Mouse (Mus musculus): ENCODE measurements around the gene Fads1. TPM values are rescaled to one million over a fixed set of nuclear protein-coding genes. Genes with fewer than 3 reads are reported as not detected.
"Not testable (repeated sequence)": the region's sequence is repeated elsewhere in the genome, so short reads cannot be mapped to it uniquely, and the experiment has no call there.

Fads1 gene
- polyA plus RNA-seq, 1 experiment, result 56.8 TPM

- no peaks in the 10 kb centered on the region for H3K27me3 ChIP-seq (ENCODE audit: control insufficient read depth, insufficient read depth, low read length, poor library complexity, severe bottlenecking)
- TF ChIP-seq POLR2A (IDR thresholded peaks at IDR 0.05; ENCODE audit: insufficient read depth, low read length), result no peak
- no peak for TF ChIP-seq EP300 (IDR thresholded peaks at IDR 0.05; ENCODE audit: insufficient read depth, low read depth, low read length)
- no peak for TF ChIP-seq CTCF (IDR thresholded peaks at IDR 0.05; ENCODE audit: low read depth, low read length)
- H3K27ac ChIP-seq (ENCODE audit: insufficient read depth, low read length), result no peak overlapping the region
- no peak overlapping the region for H3K4me3 ChIP-seq (ENCODE audit: low read depth, low read length)
- H3K9me3 ChIP-seq (replicated peaks; ENCODE audit: control insufficient read depth, insufficient read depth, low read length, poor library complexity, severe bottlenecking), result no peaks in the 10 kb centered on the region
- H3K9ac ChIP-seq (ENCODE audit: low read depth, poor library complexity, severe bottlenecking), result no peak overlapping the region
- peaks cover 2% of the 10 kb centered on the region for H3K4me1 ChIP-seq (ENCODE audit: control insufficient read depth, insufficient read depth, low read length)
- H3K36me3 ChIP-seq (ENCODE audit: control insufficient read depth, insufficient read depth, low read length, poor library complexity, severe bottlenecking), result no peaks in the 10 kb centered on the region
These were observed 34.1 kb upstream of the Fads1 start for GRCm38 (mm10) chr19:10148555-10148954.

GRCm38 (mm10) chr19:10149189-10149588 is 33.5 kb upstream of the Fads1 start:
- TF ChIP-seq POLR2A (IDR thresholded peaks at IDR 0.05; ENCODE audit: insufficient read depth, low read length), result no peak
- no peak for TF ChIP-seq EP300 (IDR thresholded peaks at IDR 0.05; ENCODE audit: insufficient read depth, low read depth, low read length)
- TF ChIP-seq CTCF (IDR thresholded peaks at IDR 0.05; ENCODE audit: low read depth, low read length), result no peak

GRCm38 (mm10) chr19:10157725-10158124 is 25.0 kb upstream of the Fads1 start:
- H3K36me3 ChIP-seq (ENCODE audit: control insufficient read depth, insufficient read depth, low read length, poor library complexity, severe bottlenecking), result no peaks in the 10 kb centered on the region
- no peak for TF ChIP-seq POLR2A (IDR thresholded peaks at IDR 0.05; ENCODE audit: insufficient read depth, low read length)
- no peak for TF ChIP-seq EP300 (IDR thresholded peaks at IDR 0.05; ENCODE audit: insufficient read depth, low read depth, low read length)
- TF ChIP-seq CTCF (IDR thresholded peaks at IDR 0.05; ENCODE audit: low read depth, low read length), result no peak
- H3K9me3 ChIP-seq (replicated peaks; ENCODE audit: control insufficient read depth, insufficient read depth, low read length, poor library complexity, severe bottlenecking), result peaks cover 4% of the 10 kb centered on the region
- no peaks in the 10 kb centered on the region for H3K27me3 ChIP-seq (ENCODE audit: control insufficient read depth, insufficient read depth, low read length, poor library complexity, severe bottlenecking)
- H3K27ac ChIP-seq (ENCODE audit: insufficient read depth, low read length), result no peak overlapping the region
- H3K4me3 ChIP-seq (ENCODE audit: low read depth, low read length), result no peak overlapping the region
- no peak overlapping the region for H3K9ac ChIP-seq (ENCODE audit: low read depth, poor library complexity, severe bottlenecking)
- no peaks in the 10 kb centered on the region for H3K4me1 ChIP-seq (ENCODE audit: control insufficient read depth, insufficient read depth, low read length)

More at GRCm38 (mm10) chr19:10149189-10149588, 33.5 kb upstream of the Fads1 start:
- no peaks in the 10 kb centered on the region for H3K36me3 ChIP-seq (ENCODE audit: control insufficient read depth, insufficient read depth, low read length, poor library complexity, severe bottlenecking)
- no peak overlapping the region for H3K4me3 ChIP-seq (ENCODE audit: low read depth, low read length)
- H3K4me1 ChIP-seq (ENCODE audit: control insufficient read depth, insufficient read depth, low read length), result peaks cover 2% of the 10 kb centered on the region
- H3K9ac ChIP-seq (ENCODE audit: low read depth, poor library complexity, severe bottlenecking), result no peak overlapping the region
- H3K9me3 ChIP-seq (replicated peaks; ENCODE audit: control insufficient read depth, insufficient read depth, low read length, poor library complexity, severe bottlenecking), result no peaks in the 10 kb centered on the region
- H3K27me3 ChIP-seq (ENCODE audit: control insufficient read depth, insufficient read depth, low read length, poor library complexity, severe bottlenecking), result no peaks in the 10 kb centered on the region
- H3K27ac ChIP-seq (ENCODE audit: insufficient read depth, low read length), result no peak overlapping the region

- TF ChIP-seq POLR2A (IDR thresholded peaks at IDR 0.05; ENCODE audit: insufficient read depth, low read length) (no peak), CTCF (IDR thresholded peaks at IDR 0.05; ENCODE audit: low read depth, low read length) (no peak), EP300 (IDR thresholded peaks at IDR 0.05; ENCODE audit: insufficient read depth, low read depth, low read length) (no peak)
- no peaks in the 10 kb centered on the region for H3K4me1 ChIP-seq (ENCODE audit: control insufficient read depth, insufficient read depth, low read length)
- no peak overlapping the region for H3K9ac ChIP-seq (ENCODE audit: low read depth, poor library complexity, severe bottlenecking)
- H3K36me3 ChIP-seq (ENCODE audit: control insufficient read depth, insufficient read depth, low read length, poor library complexity, severe bottlenecking), result no peaks in the 10 kb centered on the region
- no peak overlapping the region for H3K27ac ChIP-seq (ENCODE audit: insufficient read depth, low read length)
- no peaks in the 10 kb centered on the region for H3K27me3 ChIP-seq (ENCODE audit: control insufficient read depth, insufficient read depth, low read length, poor library complexity, severe bottlenecking)
- H3K4me3 ChIP-seq (ENCODE audit: low read depth, low read length), result no peak overlapping the region
- H3K9me3 ChIP-seq (replicated peaks; ENCODE audit: control insufficient read depth, insufficient read depth, low read length, poor library complexity, severe bottlenecking), result peaks cover 4% of the 10 kb centered on the region
These were observed 18.8 kb upstream of the Fads1 start for GRCm38 (mm10) chr19:10163896-10164295.

GRCm38 (mm10) chr19:10165928-10166327 is 16.8 kb upstream of the Fads1 start:
- H3K27ac ChIP-seq (ENCODE audit: insufficient read depth, low read length); H3K9ac ChIP-seq (ENCODE audit: low read depth, poor library complexity, severe bottlenecking); H3K4me1 ChIP-seq (ENCODE audit: control insufficient read depth, insufficient read depth, low read length); H3K4me3 ChIP-seq (ENCODE audit: low read depth, low read length); H3K36me3 ChIP-seq (ENCODE audit: control insufficient read depth, insufficient read depth, low read length, poor library complexity, severe bottlenecking); H3K27me3 ChIP-seq (ENCODE audit: control insufficient read depth, insufficient read depth, low read length, poor library complexity, severe bottlenecking); H3K9me3 ChIP-seq (replicated peaks; ENCODE audit: control insufficient read depth, insufficient read depth, low read length, poor library complexity, severe bottlenecking): not testable (repeated sequence)

- H3K9me3 ChIP-seq (replicated peaks; ENCODE audit: control insufficient read depth, insufficient read depth, low read length, poor library complexity, severe bottlenecking), result peaks cover 4% of the 10 kb centered on the region
- H3K27me3 ChIP-seq (ENCODE audit: control insufficient read depth, insufficient read depth, low read length, poor library complexity, severe bottlenecking), result no peaks in the 10 kb centered on the region
- H3K36me3 ChIP-seq (ENCODE audit: control insufficient read depth, insufficient read depth, low read length, poor library complexity, severe bottlenecking), result no peaks in the 10 kb centered on the region
- TF ChIP-seq CTCF (IDR thresholded peaks at IDR 0.05; ENCODE audit: low read depth, low read length) (no peak), POLR2A (IDR thresholded peaks at IDR 0.05; ENCODE audit: insufficient read depth, low read length) (no peak), EP300 (IDR thresholded peaks at IDR 0.05; ENCODE audit: insufficient read depth, low read depth, low read length) (no peak)
- no peak overlapping the region for H3K9ac ChIP-seq (ENCODE audit: low read depth, poor library complexity, severe bottlenecking)
- no peak overlapping the region for H3K27ac ChIP-seq (ENCODE audit: insufficient read depth, low read length)
- no peaks in the 10 kb centered on the region for H3K4me1 ChIP-seq (ENCODE audit: control insufficient read depth, insufficient read depth, low read length)
- no peak overlapping the region for H3K4me3 ChIP-seq (ENCODE audit: low read depth, low read length)
These were observed 15.6 kb upstream of the Fads1 start for GRCm38 (mm10) chr19:10167112-10167511.

Measured in ES-Bruce4 (cell line).